In the genomic region with DNA sequence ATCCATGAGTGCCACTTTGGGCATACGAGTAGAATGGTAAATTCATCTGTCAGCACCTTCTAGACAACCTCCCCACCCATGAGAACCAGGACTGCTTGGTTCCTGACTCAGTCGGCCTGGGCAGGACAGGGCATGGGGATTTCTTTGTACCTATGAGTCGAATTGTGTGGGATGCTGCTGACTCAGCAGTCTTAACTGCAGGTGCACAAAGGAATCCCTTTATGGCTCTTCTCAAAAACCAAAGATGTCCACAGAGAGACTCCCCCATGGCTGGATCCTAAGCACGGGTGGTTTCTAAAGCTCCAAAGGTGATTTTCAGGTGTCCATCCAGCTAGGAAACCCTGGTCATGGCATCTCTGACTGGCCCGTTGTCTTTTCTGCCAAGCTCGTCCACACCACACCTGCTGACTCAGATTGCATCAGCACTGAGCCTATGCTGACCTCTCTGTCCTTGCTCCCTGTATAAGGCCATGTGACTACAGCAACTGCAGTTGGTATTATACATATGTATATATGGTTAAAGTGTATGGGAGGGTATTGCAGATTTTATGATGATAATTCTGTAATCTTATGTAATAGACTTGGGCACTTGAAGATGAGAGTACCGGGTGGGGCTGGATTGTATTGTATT, we compare ENCODE assay signal across 28 mouse cellular contexts.
A peak's percentile ranks its signal among the peaks of the same experiment; 100 is the strongest.
DNase-seq lines count a peak whose midpoint lies in the region; ATAC-seq and TF ChIP-seq lines count a peak whose summit lies in the region.
"Had no signal": no experiment of that assay in that cellular context is flagged by ENCODE, and none has a peak within 500 bp of the region (broad histone marks: within the 10 kb centered on the region; RNA-seq: fewer than 3 reads in every experiment).

No protein-coding gene starts in this region.

- 0 out of 2 replicates have a peak, but pooled peaks have one; percentile 31 for ATAC-seq in kidney, postnatal 0 days (replicated peaks; ENCODE audit: low FRiP score, low read depth)
- ATAC-seq in liver, postnatal 0 days, result peak; percentile 72
- no peak for ATAC-seq in liver, embryonic 11.5 days (replicated peaks; ENCODE audit: low FRiP score)
- peak; percentile 53 for ATAC-seq in intestine, postnatal 0 days
- ATAC-seq: forebrain, embryonic 14.5 days; forebrain, postnatal 0 days; hindbrain, postnatal 0 days; Patski had no signal

- no peaks in the 10 kb centered on the region for H3K9me3 ChIP-seq in kidney, postnatal 0 days (replicated peaks; ENCODE audit: low read length)
- H3K9me3 ChIP-seq in liver, postnatal 0 days (ENCODE audit: low read length), result no peaks in the 10 kb centered on the region
- H3K9me3 ChIP-seq in liver, embryonic 11.5 days (ENCODE audit: control insufficient read depth, low read length), result no peaks in the 10 kb centered on the region
- no peaks in the 10 kb centered on the region for H3K9me3 ChIP-seq in intestine, postnatal 0 days (ENCODE audit: control insufficient read depth)
- H3K9me3 ChIP-seq: embryonic facial prominence, embryonic 12.5 days; embryonic facial prominence, embryonic 15.5 days; heart, embryonic 15.5 days; hindbrain, embryonic 10.5 days; hindbrain, embryonic 13.5 days had no signal

- no peaks in the 10 kb centered on the region for H3K27me3 ChIP-seq in kidney, postnatal 0 days (ENCODE audit: insufficient read depth, low read length)
- H3K27me3 ChIP-seq in liver, postnatal 0 days (ENCODE audit: insufficient read depth, low read length), result no peaks in the 10 kb centered on the region
- H3K27me3 ChIP-seq in liver, embryonic 11.5 days (replicated peaks; ENCODE audit: control insufficient read depth, insufficient read depth, low read length), result no peaks in the 10 kb centered on the region
- no peaks in the 10 kb centered on the region for H3K27me3 ChIP-seq in intestine, postnatal 0 days (replicated peaks; ENCODE audit: control insufficient read depth, insufficient read depth, low read length)
- H3K27me3 ChIP-seq: embryonic facial prominence, embryonic 12.5 days; embryonic facial prominence, embryonic 15.5 days; heart, embryonic 12.5 days; heart, embryonic 15.5 days; hindbrain, embryonic 13.5 days; Patski had no signal

- no peak overlapping the region for H3K4me3 ChIP-seq in kidney, postnatal 0 days (replicated peaks; ENCODE audit: low read depth, low read length)
- H3K4me3 ChIP-seq in liver, postnatal 0 days (ENCODE audit: low read depth, low read length), result no peak overlapping the region
- H3K4me3 ChIP-seq in liver, embryonic 11.5 days (ENCODE audit: low read depth, low read length), result no peak overlapping the region
- no peak overlapping the region for H3K4me3 ChIP-seq in intestine, postnatal 0 days (ENCODE audit: low read depth, low read length)
- H3K4me3 ChIP-seq: embryonic facial prominence, embryonic 12.5 days; embryonic facial prominence, embryonic 15.5 days; gastrocnemius, adult 2 months; heart, embryonic 12.5 days; heart, embryonic 15.5 days; hindbrain, embryonic 10.5 days; hindbrain, embryonic 13.5 days had no signal

- 88% methylated on average over 7 of the region's 7 CpGs for WGBS in kidney, postnatal 0 days
- WGBS in liver, postnatal 0 days (ENCODE audit: insufficient replicate concordance), result 72% methylated on average over 7 of the region's 7 CpGs
- 84% methylated on average over 7 of the region's 7 CpGs for WGBS in liver, embryonic 11.5 days
- WGBS in intestine, postnatal 0 days, result 74% methylated on average over 7 of the region's 7 CpGs

- no peak overlapping the region for H3K4me2 ChIP-seq in kidney, postnatal 0 days (ENCODE audit: low read length)
- no peak overlapping the region for H3K4me2 ChIP-seq in liver, postnatal 0 days (ENCODE audit: low read depth, low read length)
- H3K4me2 ChIP-seq in liver, embryonic 11.5 days, result no peak overlapping the region
- no peak overlapping the region for H3K4me2 ChIP-seq in intestine, postnatal 0 days (replicated peaks; ENCODE audit: low read depth)
- H3K4me2 ChIP-seq: embryonic facial prominence, embryonic 12.5 days; embryonic facial prominence, embryonic 15.5 days; heart, embryonic 12.5 days; heart, embryonic 15.5 days; hindbrain, embryonic 13.5 days had no signal

- H3K4me1 ChIP-seq in kidney, postnatal 0 days (replicated peaks; ENCODE audit: insufficient read depth, low read length), result no peaks in the 10 kb centered on the region
- H3K4me1 ChIP-seq in liver, postnatal 0 days (ENCODE audit: insufficient read depth), result no peaks in the 10 kb centered on the region
- H3K4me1 ChIP-seq in liver, embryonic 11.5 days (replicated peaks; ENCODE audit: control insufficient read depth, insufficient read depth, low read length), result no peaks in the 10 kb centered on the region
- no peaks in the 10 kb centered on the region; the same call in 1 of the 2 replicates for H3K4me1 ChIP-seq in intestine, postnatal 0 days (replicated peaks; ENCODE audit: control insufficient read depth, insufficient read depth, low read length)
- H3K4me1 ChIP-seq: embryonic facial prominence, embryonic 12.5 days; embryonic facial prominence, embryonic 15.5 days; heart, embryonic 15.5 days had no signal

- no peak for TF ChIP-seq EP300 in liver, postnatal 0 days (IDR thresholded peaks at IDR 0.05; ENCODE audit: low read depth)

- H3K27ac ChIP-seq in kidney, postnatal 0 days, result no peak overlapping the region
- no peak overlapping the region for H3K27ac ChIP-seq in liver, postnatal 0 days (ENCODE audit: low read depth)
- no peak overlapping the region for H3K27ac ChIP-seq in liver, embryonic 11.5 days (ENCODE audit: low read depth, low read length)
- peak overlapping the region; percentile 84 for H3K27ac ChIP-seq in intestine, postnatal 0 days (ENCODE audit: low read depth, low read length)
- H3K27ac ChIP-seq: embryonic facial prominence, embryonic 12.5 days; embryonic facial prominence, embryonic 15.5 days; heart, embryonic 15.5 days; hindbrain, embryonic 10.5 days; hindbrain, embryonic 13.5 days; hindbrain, postnatal 0 days had no signal

- TF ChIP-seq CTCF in kidney, postnatal 0 days (IDR thresholded peaks at IDR 0.05; ENCODE audit: low read depth), result no peak
- no peak for TF ChIP-seq CTCF in liver, postnatal 0 days (IDR thresholded peaks at IDR 0.05; ENCODE audit: low read depth)
- no peak for TF ChIP-seq CTCF in intestine, postnatal 0 days (IDR thresholded peaks at IDR 0.05; ENCODE audit: low read depth)

- H3K36me3 ChIP-seq in kidney, postnatal 0 days (ENCODE audit: insufficient read depth, low read length), result peaks cover 28% of the 10 kb centered on the region
- 0 out of 2 replicates have a peak, but pooled peaks cover 7% of the 10 kb centered on the region for H3K36me3 ChIP-seq in liver, postnatal 0 days (replicated peaks; ENCODE audit: insufficient read depth, low read length)
- H3K36me3 ChIP-seq in liver, embryonic 11.5 days (ENCODE audit: control insufficient read depth, insufficient read depth, low read length), result no peaks in the 10 kb centered on the region
- H3K36me3 ChIP-seq in intestine, postnatal 0 days (ENCODE audit: control insufficient read depth, insufficient read depth), result 0 out of 2 replicates have a peak, but pooled peaks cover 6% of the 10 kb centered on the region
- H3K36me3 ChIP-seq: embryonic facial prominence, embryonic 15.5 days had no signal

- DNase-seq in kidney, postnatal 0 days (ENCODE audit: low spot score), result no peak
- DNase-seq in kidney, postnatal 14 days, result no peak
- no peak for DNase-seq in liver, postnatal 0 days
- DNase-seq in liver, embryonic 11.5 days (ENCODE audit: low spot score), result no peak
- no peak for DNase-seq in gastrocnemius, postnatal 4 days (ENCODE audit: low spot score in 2 of 2)
- no peak for DNase-seq in cerebellum, adult 11-12 months
- DNase-seq: adrenal gland, postnatal 10 days; adrenal gland, postnatal 36 days; B cell, adult 2 months; cerebellum, adult 2 months; cerebellum, adult 9-11 months; cerebellum, postnatal 25 days; forebrain, postnatal 0 days; gastrocnemius, adult 2 months; gastrocnemius, postnatal 14 days; heart, adult 18-20 months; heart, postnatal 10 days; heart, postnatal 36 days had no signal

- H3K9ac ChIP-seq in kidney, postnatal 0 days (ENCODE audit: low read depth, low read length), result no peak overlapping the region
- H3K9ac ChIP-seq in liver, postnatal 0 days (replicated peaks), result no peak overlapping the region
- H3K9ac ChIP-seq in liver, embryonic 11.5 days (ENCODE audit: low read depth, low read length), result no peak overlapping the region
- H3K9ac ChIP-seq in intestine, postnatal 0 days (ENCODE audit: low read depth, low read length), result no peak overlapping the region
- H3K9ac ChIP-seq: embryonic facial prominence, embryonic 12.5 days; embryonic facial prominence, embryonic 15.5 days; forebrain, postnatal 0 days; heart, embryonic 12.5 days; heart, embryonic 15.5 days; hindbrain, embryonic 13.5 days had no signal
